Mouse (Mus musculus) bone marrow macrophage, adult 2 months (primary cell): Measurements from ENCODE around the gene Mus81.

ENCODE experiments used
- CTCF ChIP-seq: IDR thresholded peaks from 2 replicates; pipeline ENCODE4 v1.5.1; 2012; ENCODE audit warnings: low read depth, mild to moderate bottlenecking, low read length, moderate library complexity
- POLR2A ChIP-seq: IDR thresholded peaks from 2 replicates; pipeline ENCODE4 v1.6.1; 2012; ENCODE audit warnings: mild to moderate bottlenecking, low read depth, low read length, borderline replicate concordance

GRCm38 (mm10) chr19:5481398-5481797 is 6.8 kb downstream of the Mus81 start:
- no peak for TF ChIP-seq CTCF
- no peak for TF ChIP-seq POLR2A
